Mouse (Mus musculus) limb, embryonic 13.5 days (tissue): ENCODE results near the gene Sms. TPM values are rescaled to one million over a fixed set of nuclear protein-coding genes. Genes with fewer than 3 reads are reported as not detected.

Source experiments
- ATAC-seq: fragments of 200-750 bp; cut with Nextera tagmentation; 2 replicates; pipeline ENCODE4 v1.8.0; 2017; ENCODE audit warnings: low read depth, moderate number of reproducible peaks, moderate TSS enrichment; ENCODE audit not compliant: low FRiP score
- H3K27ac ChIP-seq: fragments of 300-500 bp; sonication (generic); 2 replicates; pipeline ENCODE4 v1.5.1; 2015; ENCODE audit warnings: inconsistent platforms, mild to moderate bottlenecking, moderate library complexity
- H3K27me3 ChIP-seq: fragments of 300-500 bp; sonication (generic); 2 replicates; pipeline ENCODE4 v1.6.1; 2015; ENCODE audit warnings: mild to moderate bottlenecking, inconsistent platforms
- H3K36me3 ChIP-seq: fragments of 300-500 bp; sonication (generic); 2 replicates; pipeline ENCODE4 v1.6.1; 2015; ENCODE audit warnings: inconsistent platforms, mild to moderate bottlenecking, moderate library complexity
- H3K4me1 ChIP-seq: fragments of 300-500 bp; sonication (generic); 2 replicates; pipeline ENCODE4 v1.6.1; 2015; ENCODE audit warnings: inconsistent platforms
- H3K4me2 ChIP-seq: fragments of 300-500 bp; sonication (generic); replicated peaks from 2 replicates; pipeline ENCODE4 v1.6.1; 2015; ENCODE audit warnings: inconsistent platforms, mild to moderate bottlenecking, moderate library complexity
- H3K4me3 ChIP-seq: fragments of 300-500 bp; sonication (generic); 2 replicates; pipeline ENCODE4 v1.5.1; 2015; ENCODE audit warnings: moderate library complexity, mild to moderate bottlenecking, inconsistent platforms
- H3K9ac ChIP-seq: fragments of 300-500 bp; sonication (generic); 2 replicates; pipeline ENCODE4 v1.6.1; 2015; ENCODE audit warnings: mild to moderate bottlenecking, inconsistent platforms
- H3K9me3 ChIP-seq: fragments of 300-500 bp; sonication (generic); 2 replicates; pipeline ENCODE4 v1.6.1; 2016; ENCODE audit warnings: inconsistent platforms
- WGBS: fragments of 180-500 bp; shearing (Covaris S2); methylation state at CpG from one replicate; pipeline ENCODE4 v1.1.7; 2015; 5-methylcytosine and 5-hydroxymethylcytosine counted together
- polyA plus RNA-seq: library from polyadenylated mRNA; unstranded; fragments of >200 nt; fragmentation: Nextera tagmentation; extraction: Ambion mirVana; gene quantifications from 2 replicates; pipeline ENCODE4 v1.2.1, GENCODE M21; 2015

Sms gene
- 56.4 and 59.9 TPM in 2 replicates for polyA plus RNA-seq

DNA sequence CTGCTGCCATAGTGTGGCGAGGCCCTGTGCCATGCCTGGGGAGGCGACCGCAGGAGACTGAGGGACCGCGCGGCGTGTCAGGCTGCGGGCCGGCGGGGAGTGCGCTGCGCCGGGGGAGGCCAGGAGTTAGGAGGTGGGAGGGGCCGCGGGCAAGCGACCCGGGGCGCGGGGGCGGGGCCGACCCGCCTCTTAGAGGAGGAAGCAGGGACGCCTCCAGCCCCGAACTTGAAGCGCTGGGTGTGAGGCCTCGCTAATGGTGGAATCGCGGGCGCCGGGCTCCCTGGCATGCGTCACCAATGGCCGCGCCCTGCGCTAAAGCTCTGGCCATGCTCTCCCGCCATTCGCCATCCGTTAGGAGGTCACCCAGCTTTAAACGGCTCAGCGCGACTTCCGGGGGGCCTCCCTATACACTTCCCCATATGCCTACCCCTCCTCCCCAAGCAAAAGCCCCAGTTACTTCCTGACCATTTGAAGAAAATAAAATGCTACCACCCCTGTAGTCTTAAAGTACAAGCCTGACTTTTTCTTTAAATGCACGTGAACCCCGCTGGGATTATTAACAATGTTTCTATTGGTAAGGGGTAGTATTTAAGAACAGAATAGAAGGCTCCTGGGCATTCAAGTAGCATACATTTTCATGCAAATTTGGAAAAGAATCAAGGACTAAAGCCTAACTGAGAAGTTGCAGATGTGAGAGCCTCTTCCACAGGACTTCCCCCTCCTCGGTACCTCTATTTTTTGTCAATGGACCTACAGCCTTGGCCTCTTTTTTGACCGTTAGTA, at the start of gene Sms:
Sms (minus strand) TSS at position 344 of the 783 bp plus-strand sequence.
- peaks cover 5% of the 10 kb centered on the region; the same call in 1 of the 2 replicates for H3K4me1 ChIP-seq
- H3K9ac ChIP-seq: peak within 1 kb of the TSS; percentile 82
- H3K4me2 ChIP-seq: peak within 1 kb of the TSS; percentile 64
- H3K27me3 ChIP-seq: peaks cover 13% of the 10 kb centered on the region; the same call in 1 of the 2 replicates
- H3K4me3 ChIP-seq: peak within 1 kb of the TSS; percentile 65
- 18% methylated on average over 17 of the region's 45 CpGs for WGBS
- peak within 1 kb of the TSS; percentile 69 for H3K27ac ChIP-seq
- H3K36me3 ChIP-seq: no peaks in the 10 kb centered on the region
- no peaks in the 10 kb centered on the region for H3K9me3 ChIP-seq
- peak; percentile 91 for ATAC-seq

DNA sequence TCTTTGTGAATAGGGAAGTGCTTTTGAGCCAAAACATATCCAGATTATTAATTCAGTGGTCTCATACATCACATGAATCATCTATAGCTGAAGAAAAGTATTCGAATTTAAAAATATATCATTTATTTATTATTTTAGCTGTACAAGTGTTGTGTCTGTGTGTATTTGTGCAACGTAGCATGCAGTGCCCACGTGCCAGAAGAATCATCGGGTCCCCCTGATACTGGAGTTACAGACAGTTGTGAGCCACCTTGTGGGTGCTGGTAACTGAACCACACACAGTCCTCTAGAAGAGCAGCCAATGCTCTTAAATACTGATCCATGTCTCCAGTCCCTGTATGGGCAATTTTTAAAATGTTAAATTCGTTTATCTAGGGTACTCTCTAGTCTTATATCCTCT, 14.3 kb upstream of the Sms start:
- 66% methylated on average over 5 of the region's 5 CpGs for WGBS
- H3K9me3 ChIP-seq: no peaks in the 10 kb centered on the region
- no peak for ATAC-seq
- no peak overlapping the region for H3K4me2 ChIP-seq
- H3K4me3 ChIP-seq: no peak overlapping the region
- peaks cover 8% of the 10 kb centered on the region; the same call in 1 of the 2 replicates for H3K27me3 ChIP-seq
- H3K36me3 ChIP-seq: no peaks in the 10 kb centered on the region
- H3K9ac ChIP-seq: no peak overlapping the region
- no peak overlapping the region for H3K27ac ChIP-seq
- H3K4me1 ChIP-seq: no peaks in the 10 kb centered on the region

DNA sequence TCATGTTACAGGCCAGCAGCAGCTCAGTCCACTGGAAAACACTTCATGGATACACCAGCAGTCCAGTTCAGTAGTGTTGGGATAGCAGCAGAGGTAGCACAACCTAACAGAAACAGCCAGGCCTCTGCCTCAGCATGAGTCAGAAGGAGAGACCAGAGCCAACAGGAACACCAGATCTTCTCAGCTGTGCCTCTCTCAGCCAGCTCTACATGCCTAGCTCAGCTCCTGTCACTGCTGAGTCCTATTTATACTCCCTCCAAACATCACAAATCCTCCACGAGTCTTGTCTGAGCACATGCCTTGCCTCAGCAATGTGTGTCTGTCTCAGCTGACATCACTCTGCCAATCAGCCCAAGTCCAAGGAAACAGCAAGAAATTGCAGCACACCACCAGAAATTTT, 12.4 kb upstream of the Sms start:
- H3K9ac ChIP-seq: no peak overlapping the region
- H3K4me2 ChIP-seq: no peak overlapping the region
- H3K4me3 ChIP-seq: no peak overlapping the region
- H3K4me1 ChIP-seq: no peaks in the 10 kb centered on the region
- H3K27me3 ChIP-seq: peaks cover 8% of the 10 kb centered on the region; the same call in 1 of the 2 replicates
- no peak for ATAC-seq
- H3K27ac ChIP-seq: no peak overlapping the region
- no peaks in the 10 kb centered on the region for H3K9me3 ChIP-seq
- 63% methylated on average over 1 of the region's 1 CpGs for WGBS
- no peaks in the 10 kb centered on the region for H3K36me3 ChIP-seq

DNA sequence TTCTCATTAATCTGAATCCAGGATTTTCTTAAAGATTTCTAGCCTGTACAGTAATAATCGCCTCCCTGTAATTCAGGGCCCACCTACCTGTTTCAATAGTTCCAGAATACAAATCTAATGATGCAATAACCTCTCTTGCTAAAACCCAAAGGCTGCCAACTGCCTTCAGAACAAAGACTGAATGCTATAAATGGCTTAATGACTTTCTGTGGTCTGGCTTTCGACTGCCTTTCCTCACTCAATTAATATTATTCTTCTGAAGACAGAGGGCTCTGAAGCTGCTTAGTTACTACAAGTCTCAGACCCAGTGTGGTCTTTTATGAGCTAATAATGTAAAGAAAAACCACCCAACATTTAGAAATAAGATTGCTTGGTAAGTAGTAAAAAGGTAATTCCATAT, 9.8 kb upstream of the Sms start:
- H3K9me3 ChIP-seq: no peaks in the 10 kb centered on the region
- no peak overlapping the region for H3K27ac ChIP-seq
- no peak overlapping the region for H3K4me2 ChIP-seq
- H3K27me3 ChIP-seq: peaks cover 8% of the 10 kb centered on the region; the same call in 1 of the 2 replicates
- no peaks in the 10 kb centered on the region for H3K4me1 ChIP-seq
- peak; percentile 40 for ATAC-seq
- WGBS: 37% methylated on average over 2 of the region's 2 CpGs
- H3K4me3 ChIP-seq: no peak overlapping the region
- no peak overlapping the region for H3K9ac ChIP-seq
- no peaks in the 10 kb centered on the region for H3K36me3 ChIP-seq

DNA sequence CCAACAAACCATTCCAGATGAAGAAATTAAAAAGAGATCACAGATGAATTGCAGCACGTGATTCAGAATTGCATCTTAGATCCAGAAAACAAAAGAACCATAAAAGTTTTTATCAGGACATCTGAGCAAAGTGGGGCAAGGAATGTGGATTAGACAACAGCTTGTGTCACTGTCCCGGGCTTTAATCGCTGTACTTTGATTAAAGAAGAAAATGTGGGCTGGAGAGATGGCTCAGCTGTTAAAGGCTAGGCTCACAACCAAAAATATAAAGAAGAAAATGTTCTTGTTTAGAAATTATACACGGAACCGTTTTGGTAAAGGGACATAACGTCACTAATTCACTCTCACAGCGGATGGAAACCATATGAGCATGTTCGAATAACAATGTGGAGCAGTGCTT, 7.9 kb upstream of the Sms start:
- no peak overlapping the region for H3K4me3 ChIP-seq
- no peak overlapping the region for H3K9ac ChIP-seq
- no peak overlapping the region for H3K4me2 ChIP-seq
- no peak overlapping the region for H3K27ac ChIP-seq
- H3K36me3 ChIP-seq: no peaks in the 10 kb centered on the region
- 73% methylated on average over 8 of the region's 8 CpGs for WGBS
- H3K27me3 ChIP-seq: peaks cover 8% of the 10 kb centered on the region; the same call in 1 of the 2 replicates
- no peaks in the 10 kb centered on the region for H3K9me3 ChIP-seq
- ATAC-seq: no peak
- no peaks in the 10 kb centered on the region for H3K4me1 ChIP-seq

DNA sequence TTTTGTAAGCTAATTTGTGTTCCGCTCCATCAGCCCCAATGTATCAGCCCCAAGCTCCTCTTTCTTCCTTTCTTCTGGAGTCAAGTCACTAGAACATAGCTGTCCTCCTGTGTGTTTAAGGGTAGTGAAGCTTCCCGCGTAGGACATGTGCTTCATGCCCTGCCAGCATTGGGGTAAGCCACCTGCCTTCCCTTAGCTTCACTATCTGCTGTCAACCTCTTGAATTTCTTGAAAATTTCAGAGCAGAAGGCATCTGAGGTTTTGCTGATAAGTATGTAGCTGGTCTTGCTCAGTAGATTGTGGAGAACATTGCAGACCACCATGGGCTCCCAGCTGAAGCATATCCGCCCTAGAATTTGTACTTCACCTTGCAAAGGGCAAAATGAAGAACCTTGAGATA, 1.1 kb upstream of the Sms start:
- Histone ChIP-seq H3K9me3 (no peaks in the 10 kb centered on the region), H3K36me3 (no peaks in the 10 kb centered on the region), H3K4me3 (no peak overlapping the region), H3K4me1 (peaks cover 5% of the 10 kb centered on the region; the same call in 1 of the 2 replicates), H3K27ac (no peak overlapping the region), H3K4me2 (no peak overlapping the region), H3K9ac (no peak overlapping the region), H3K27me3 (peaks cover 13% of the 10 kb centered on the region; the same call in 1 of the 2 replicates)
- no peak for ATAC-seq
- WGBS: 89% methylated on average over 4 of the region's 4 CpGs

DNA sequence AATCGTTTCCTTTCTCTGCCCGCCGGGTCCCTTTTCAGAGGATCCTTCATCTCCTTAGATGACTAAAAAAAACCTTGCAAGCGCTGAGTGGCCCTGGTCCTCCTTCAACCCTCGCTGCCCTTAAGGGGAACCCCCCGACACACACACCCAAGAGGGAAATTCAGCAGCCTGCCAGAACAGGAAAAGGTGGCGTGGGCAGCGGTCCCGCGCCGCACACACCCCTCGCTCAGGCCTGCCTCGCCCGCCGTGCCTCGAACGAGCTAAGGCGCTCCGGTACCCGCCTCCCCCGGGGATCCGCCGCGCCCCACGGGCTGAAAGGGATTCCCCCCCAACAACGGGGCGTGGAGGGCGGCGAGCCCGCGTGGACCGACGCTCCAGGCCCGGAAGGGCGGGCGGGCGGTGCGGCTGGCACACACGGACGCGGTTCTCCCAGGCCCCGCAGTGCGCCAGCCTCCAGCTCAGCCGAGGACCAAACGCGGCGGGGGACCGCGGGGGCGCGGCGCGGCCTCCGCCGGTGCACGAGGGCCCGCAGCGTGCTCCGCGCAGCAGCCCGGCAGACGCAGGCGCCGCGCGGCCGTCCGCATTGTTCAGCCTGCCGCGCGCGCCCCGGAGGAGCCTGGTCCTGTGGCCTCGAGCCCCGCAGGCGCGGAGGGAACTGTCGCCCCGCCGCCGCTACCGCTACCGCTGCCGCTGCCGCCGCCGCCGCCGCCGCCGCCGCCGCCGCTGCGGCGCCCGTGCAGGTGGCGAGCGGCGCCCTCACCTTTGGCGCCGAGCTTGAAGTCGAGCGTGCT, 747 bp downstream of the Sms start:
- Histone ChIP-seq H3K4me2 (peak overlapping the region; percentile 64), H3K27me3 (peaks cover 13% of the 10 kb centered on the region; the same call in 1 of the 2 replicates), H3K4me3 (peak overlapping the region; percentile 65), H3K27ac (peak overlapping the region; percentile 69), H3K36me3 (no peaks in the 10 kb centered on the region), H3K4me1 (peaks cover 5% of the 10 kb centered on the region; the same call in 1 of the 2 replicates), H3K9me3 (no peaks in the 10 kb centered on the region), H3K9ac (peak overlapping the region; percentile 82)
- 21% methylated on average over 41 of the region's 104 CpGs for WGBS
- peak; percentile 61 for ATAC-seq

DNA sequence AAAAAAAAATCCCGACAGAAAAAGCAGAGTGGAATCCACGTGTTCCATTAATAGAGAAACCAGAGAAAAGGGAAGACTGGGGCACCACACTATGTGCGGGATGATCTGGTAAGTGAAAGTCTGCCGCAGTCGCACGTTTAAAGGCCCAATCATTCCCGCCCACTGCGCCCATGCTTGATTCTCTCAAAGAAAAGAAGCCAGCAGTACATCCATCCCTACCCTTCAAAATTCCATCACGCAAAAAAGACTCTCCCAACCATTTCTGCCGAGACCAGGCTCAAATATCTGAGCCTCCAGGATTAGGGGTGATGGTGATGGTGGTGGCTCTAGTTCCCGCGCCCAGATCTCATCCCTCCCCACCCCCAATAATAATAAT, 1.3 kb downstream of the Sms start:
- Histone ChIP-seq H3K27ac (no peak overlapping the region), H3K9ac (peak overlapping the region; percentile 82), H3K4me3 (peak overlapping the region; percentile 65), H3K4me1 (peaks cover 5% of the 10 kb centered on the region; the same call in 1 of the 2 replicates), H3K4me2 (peak overlapping the region; percentile 64), H3K27me3 (peaks cover 13% of the 10 kb centered on the region; the same call in 1 of the 2 replicates), H3K9me3 (no peaks in the 10 kb centered on the region), H3K36me3 (no peaks in the 10 kb centered on the region)
- WGBS: 14% methylated on average over 12 of the region's 12 CpGs
- no peak for ATAC-seq

DNA sequence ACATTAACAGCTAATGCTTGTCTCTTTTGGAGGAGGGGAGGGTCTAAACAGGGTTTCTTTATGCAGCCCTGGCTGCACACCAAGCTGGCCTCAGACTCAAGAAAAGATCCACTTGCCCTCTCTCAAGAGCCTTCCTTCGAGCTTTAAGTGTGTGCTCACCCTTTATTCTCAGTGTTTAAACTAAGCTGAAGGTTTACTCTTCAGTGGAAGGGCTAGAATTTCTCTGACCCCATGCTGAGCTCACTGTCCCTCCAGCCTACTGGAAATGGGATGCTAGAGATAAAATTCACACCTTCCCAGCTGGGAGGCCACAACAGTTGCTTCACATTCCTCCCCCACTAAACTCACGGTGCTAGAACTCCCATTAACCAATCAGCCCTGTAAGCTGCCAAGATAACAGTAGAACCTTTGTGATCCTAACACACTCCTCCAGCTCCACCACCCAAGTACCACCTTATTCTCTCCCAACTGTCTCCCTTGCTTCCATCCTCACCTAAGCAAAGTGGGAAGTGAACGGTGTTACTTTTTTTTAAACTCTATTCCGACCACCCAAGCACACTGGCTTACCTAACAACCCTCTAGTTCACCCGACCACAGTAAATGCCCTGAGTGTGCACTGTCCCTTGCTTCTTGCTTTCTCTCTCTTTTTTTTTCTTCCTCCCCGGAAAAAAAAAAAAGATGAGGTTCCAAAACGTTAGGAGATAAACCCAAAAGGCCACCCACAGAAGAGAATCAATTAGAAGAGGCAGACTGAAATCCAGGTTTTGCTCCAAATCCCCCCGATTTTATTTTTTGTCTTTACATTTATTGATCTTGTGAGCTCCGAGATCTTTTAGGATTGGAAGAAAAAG, 2.0 kb downstream of the Sms start:
- peak overlapping the region; percentile 64 for H3K4me2 ChIP-seq
- no peak overlapping the region for H3K27ac ChIP-seq
- H3K9me3 ChIP-seq: no peaks in the 10 kb centered on the region
- peaks cover 13% of the 10 kb centered on the region; the same call in 1 of the 2 replicates for H3K27me3 ChIP-seq
- ATAC-seq: no peak
- peak overlapping the region; percentile 82 for H3K9ac ChIP-seq
- no peaks in the 10 kb centered on the region for H3K36me3 ChIP-seq
- peak overlapping the region; percentile 65 for H3K4me3 ChIP-seq
- WGBS: 26% methylated on average over 9 of the region's 9 CpGs
- H3K4me1 ChIP-seq: peaks cover 5% of the 10 kb centered on the region; the same call in 1 of the 2 replicates

DNA sequence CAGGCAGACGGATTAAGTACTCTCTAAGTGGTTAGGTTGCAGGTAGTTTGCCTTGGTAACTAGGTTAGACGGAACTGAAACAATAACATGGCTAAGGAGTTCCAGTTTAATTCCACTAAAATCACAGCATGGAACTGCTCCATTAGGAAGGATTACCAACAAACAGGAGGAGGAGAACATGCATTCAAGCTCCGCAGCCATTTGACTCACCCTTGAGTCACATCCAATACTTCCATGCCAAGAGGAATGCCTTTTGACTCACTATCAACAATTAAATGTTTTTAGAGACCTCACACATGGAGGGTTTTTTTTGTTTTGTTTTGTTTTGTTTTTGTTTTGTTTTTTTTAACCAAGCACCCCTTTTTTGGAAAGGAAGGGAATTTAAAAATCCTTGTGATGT, 3.3 kb downstream of the Sms start:
- no peaks in the 10 kb centered on the region for H3K36me3 ChIP-seq
- H3K4me1 ChIP-seq: peaks cover 5% of the 10 kb centered on the region; the same call in 1 of the 2 replicates
- peaks cover 13% of the 10 kb centered on the region; the same call in 1 of the 2 replicates for H3K27me3 ChIP-seq
- H3K4me3 ChIP-seq: no peak overlapping the region
- no peak overlapping the region for H3K4me2 ChIP-seq
- H3K9me3 ChIP-seq: no peaks in the 10 kb centered on the region
- H3K9ac ChIP-seq: no peak overlapping the region
- ATAC-seq: no peak
- no peak overlapping the region for H3K27ac ChIP-seq
- 74% methylated on average over 3 of the region's 3 CpGs for WGBS

DNA sequence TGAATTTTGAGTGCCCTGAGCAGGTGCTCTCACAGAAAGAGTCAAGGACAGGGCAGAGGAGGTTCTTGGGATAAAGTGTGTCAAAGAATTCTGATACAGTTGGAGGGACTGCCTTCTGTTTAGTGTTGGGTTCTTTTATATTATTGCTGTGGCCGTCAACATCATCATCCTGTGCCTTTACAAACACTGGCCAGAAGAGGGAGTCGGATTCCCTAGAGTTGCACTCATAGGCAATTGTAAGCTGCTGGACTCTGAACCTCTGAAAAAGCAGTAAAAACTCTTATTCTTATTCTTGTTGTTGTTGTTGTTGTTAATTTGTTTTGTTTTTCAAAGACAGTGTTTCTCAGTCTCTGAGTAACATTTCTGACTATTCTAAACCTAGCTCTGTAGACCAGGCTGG, 5.3 kb downstream of the Sms start:
- no peak overlapping the region for H3K27ac ChIP-seq
- H3K9me3 ChIP-seq: no peaks in the 10 kb centered on the region
- H3K4me3 ChIP-seq: no peak overlapping the region
- H3K27me3 ChIP-seq: peaks cover 8% of the 10 kb centered on the region; the same call in 1 of the 2 replicates
- ATAC-seq: no peak
- no peaks in the 10 kb centered on the region for H3K36me3 ChIP-seq
- no peak overlapping the region for H3K4me2 ChIP-seq
- 63% methylated on average over 2 of the region's 2 CpGs for WGBS
- no peak overlapping the region for H3K9ac ChIP-seq
- H3K4me1 ChIP-seq: peaks cover 5% of the 10 kb centered on the region; the same call in 1 of the 2 replicates
